In genomic region chr11:115421972-115422371, GRCm38 (mm10) we compare ENCODE assay signal across 17 mouse cellular contexts. TPM values are rescaled to one million over a fixed set of nuclear protein-coding genes. Genes with fewer than 3 reads are reported as not detected.
DNase-seq lines count a peak whose midpoint lies in the region; ATAC-seq and TF ChIP-seq lines count a peak whose summit lies in the region.
"Had no signal": no experiment of that assay in that cellular context is flagged by ENCODE, and none has a peak within 500 bp of the region (broad histone marks: within the 10 kb centered on the region; RNA-seq: fewer than 3 reads in every experiment).

No protein-coding gene starts in this region.

- 88% methylated on average over 16 of the region's 16 CpGs for WGBS in heart, embryonic 15.5 days
- WGBS in heart, embryonic 12.5 days, result 89% methylated on average over 16 of the region's 16 CpGs
- WGBS in midbrain, embryonic 10.5 days, result 90% methylated on average over 16 of the region's 16 CpGs
- 89% methylated on average over 16 of the region's 16 CpGs for WGBS in midbrain, embryonic 13.5 days
- 83% methylated on average over 16 of the region's 16 CpGs for WGBS in limb, embryonic 13.5 days

- no peak for ATAC-seq in heart, embryonic 15.5 days (replicated peaks; ENCODE audit: insufficient number of reproducible peaks, insufficient read depth, low FRiP score, low read depth)
- ATAC-seq in heart, embryonic 12.5 days (ENCODE audit: insufficient number of reproducible peaks, low FRiP score), result no peak
- no peak for ATAC-seq in midbrain, embryonic 13.5 days
- ATAC-seq in limb, embryonic 13.5 days (ENCODE audit: low FRiP score, low read depth), result no peak
- ATAC-seq: forebrain, postnatal 0 days; liver, postnatal 0 days had no signal

- H3K4me1 ChIP-seq in heart, embryonic 15.5 days (replicated peaks), result peaks cover 38% of the 10 kb centered on the region
- H3K4me1 ChIP-seq in heart, embryonic 12.5 days (replicated peaks), result peaks cover 36% of the 10 kb centered on the region
- peaks cover 36% of the 10 kb centered on the region for H3K4me1 ChIP-seq in midbrain, embryonic 10.5 days
- peaks cover 36% of the 10 kb centered on the region for H3K4me1 ChIP-seq in midbrain, embryonic 13.5 days (replicated peaks)
- peaks cover 53% of the 10 kb centered on the region for H3K4me1 ChIP-seq in E14TG2a.4 (replicated peaks; ENCODE audit: low read depth, low read length)
- H3K4me1 ChIP-seq in limb, embryonic 13.5 days, result peaks cover 44% of the 10 kb centered on the region

- no peak for TF ChIP-seq CTCF in E14TG2a.4 (conservative IDR thresholded peaks at IDR 0.05; ENCODE audit: low read length)

- no peaks in the 10 kb centered on the region for H3K27me3 ChIP-seq in heart, embryonic 15.5 days
- no peaks in the 10 kb centered on the region for H3K27me3 ChIP-seq in heart, embryonic 12.5 days (replicated peaks)
- H3K27me3 ChIP-seq in midbrain, embryonic 10.5 days (ENCODE audit: low read depth, poor library complexity, severe bottlenecking), result no peaks in the 10 kb centered on the region
- H3K27me3 ChIP-seq in midbrain, embryonic 13.5 days, result no peaks in the 10 kb centered on the region
- H3K27me3 ChIP-seq in E14TG2a.4 (ENCODE audit: insufficient read depth, low read length), result no peaks in the 10 kb centered on the region
- no peaks in the 10 kb centered on the region for H3K27me3 ChIP-seq in limb, embryonic 13.5 days

- H3K4me3 ChIP-seq in heart, embryonic 15.5 days, result no peak overlapping the region
- no peak overlapping the region for H3K4me3 ChIP-seq in heart, embryonic 12.5 days
- peak overlapping the region; percentile 2; the same call in 1 of the 2 replicates for H3K4me3 ChIP-seq in midbrain, embryonic 10.5 days
- H3K4me3 ChIP-seq in midbrain, embryonic 13.5 days (replicated peaks), result no peak overlapping the region
- H3K4me3 ChIP-seq in E14TG2a.4 (replicated peaks; ENCODE audit: low read length), result peak overlapping the region; percentile 21
- no peak overlapping the region for H3K4me3 ChIP-seq in limb, embryonic 13.5 days

- H3K4me2 ChIP-seq in heart, embryonic 15.5 days, result peak overlapping the region; percentile 79; the same call in 1 of the 2 replicates
- no peak overlapping the region for H3K4me2 ChIP-seq in heart, embryonic 12.5 days
- H3K4me2 ChIP-seq in midbrain, embryonic 13.5 days (replicated peaks), result no peak overlapping the region
- H3K4me2 ChIP-seq in limb, embryonic 13.5 days (replicated peaks), result 0 out of 2 replicates have a peak overlapping the region, but pooled peaks have one; percentile 7

- DNase-seq in midbrain, embryonic 10.5 days (ENCODE audit: low spot score), result no peak
- DNase-seq in gastrocnemius, adult 18-20 months (ENCODE audit: low spot score), result no peak
- no peak for DNase-seq in cerebellum, adult 9-10 months
- DNase-seq: B cell, adult 2 months; embryo, embryonic 11 days; forebrain, postnatal 0 days; gastrocnemius, postnatal 25 days; liver, postnatal 0 days; right cerebral cortex, postnatal 25 days had no signal

- peaks cover 28% of the 10 kb centered on the region for H3K36me3 ChIP-seq in heart, embryonic 15.5 days
- peaks cover 49% of the 10 kb centered on the region for H3K36me3 ChIP-seq in heart, embryonic 12.5 days
- H3K36me3 ChIP-seq in midbrain, embryonic 10.5 days, result peaks cover 58% of the 10 kb centered on the region
- H3K36me3 ChIP-seq in midbrain, embryonic 13.5 days, result peaks cover 40% of the 10 kb centered on the region
- peaks cover 48% of the 10 kb centered on the region for H3K36me3 ChIP-seq in E14TG2a.4 (ENCODE audit: insufficient read depth, low read length)
- H3K36me3 ChIP-seq in limb, embryonic 13.5 days, result peaks cover 47% of the 10 kb centered on the region

- no peak overlapping the region for H3K9ac ChIP-seq in heart, embryonic 15.5 days
- H3K9ac ChIP-seq in heart, embryonic 12.5 days, result no peak overlapping the region
- H3K9ac ChIP-seq in midbrain, embryonic 13.5 days (replicated peaks), result no peak overlapping the region
- H3K9ac ChIP-seq in limb, embryonic 13.5 days, result peak overlapping the region; percentile 51; the same call in 1 of the 2 replicates
- H3K9ac ChIP-seq: forebrain, postnatal 0 days; liver, postnatal 0 days had no signal

- no peaks in the 10 kb centered on the region for H3K9me3 ChIP-seq in heart, embryonic 15.5 days (replicated peaks)
- H3K9me3 ChIP-seq in heart, embryonic 12.5 days (replicated peaks), result no peaks in the 10 kb centered on the region
- no peaks in the 10 kb centered on the region for H3K9me3 ChIP-seq in midbrain, embryonic 10.5 days (replicated peaks)
- H3K9me3 ChIP-seq in midbrain, embryonic 13.5 days, result no peaks in the 10 kb centered on the region
- H3K9me3 ChIP-seq in E14TG2a.4 (ENCODE audit: low read length), result no peaks in the 10 kb centered on the region
- H3K9me3 ChIP-seq in limb, embryonic 13.5 days, result no peaks in the 10 kb centered on the region
- H3K9me3 ChIP-seq: heart, embryonic 10.5 days had no signal

- H3K27ac ChIP-seq in heart, embryonic 15.5 days, result no peak overlapping the region
- no peak overlapping the region for H3K27ac ChIP-seq in heart, embryonic 12.5 days (ENCODE audit: poor library complexity, severe bottlenecking)
- H3K27ac ChIP-seq in midbrain, embryonic 10.5 days (replicated peaks), result no peak overlapping the region
- H3K27ac ChIP-seq in midbrain, embryonic 13.5 days, result no peak overlapping the region
- no peak overlapping the region for H3K27ac ChIP-seq in limb, embryonic 13.5 days
- H3K27ac ChIP-seq: heart, embryonic 10.5 days had no signal

RNA-seq across cellular contexts. Expression of gene Kctd2, which starts 2.0 kb away (rescaled TPM):
- 11.5 and 14.7 TPM in 2 replicates for polyA plus RNA-seq in heart, embryonic 15.5 days (2015; fragmentation: Nextera tagmentation; extraction: Ambion mirVana)
- 16.0 and 17.5 TPM in 2 replicates for polyA plus RNA-seq in heart, embryonic 12.5 days (2016; fragmentation: Nextera tagmentation; extraction: Ambion mirVana)
- 9.9 and 18.8 TPM in 2 replicates for polyA plus RNA-seq in midbrain, embryonic 10.5 days (2016; fragmentation: Nextera tagmentation; extraction: Ambion mirVana)
- polyA plus RNA-seq in midbrain, embryonic 13.5 days (2015; fragmentation: Nextera tagmentation; extraction: Ambion mirVana), result 14.6 and 25.3 TPM in 2 replicates
- 16.1 and 17.4 TPM in 2 replicates for polyA plus RNA-seq in limb, embryonic 13.5 days (2015; fragmentation: Nextera tagmentation; extraction: Ambion mirVana)
- 10 to 100 TPM; 15.9 to 17.7 TPM for total RNA-seq in gastrocnemius, adult 18-20 months (2021)

RNA-seq across cellular contexts. Expression of gene Atp5h, which starts 2.2 kb away (rescaled TPM):
- 1,570 and 2,168 TPM in 2 replicates for polyA plus RNA-seq in heart, embryonic 15.5 days (2015; fragmentation: Nextera tagmentation; extraction: Ambion mirVana)
- 1,576 and 1,627 TPM in 2 replicates for polyA plus RNA-seq in heart, embryonic 12.5 days (2016; fragmentation: Nextera tagmentation; extraction: Ambion mirVana)
- polyA plus RNA-seq in midbrain, embryonic 10.5 days (2016; fragmentation: Nextera tagmentation; extraction: Ambion mirVana), result 926 and 929 TPM in 2 replicates
- 948 and 970 TPM in 2 replicates for polyA plus RNA-seq in midbrain, embryonic 13.5 days (2015; fragmentation: Nextera tagmentation; extraction: Ambion mirVana)
- 942 TPM in 2 replicates for polyA plus RNA-seq in limb, embryonic 13.5 days (2015; fragmentation: Nextera tagmentation; extraction: Ambion mirVana)
- total RNA-seq in gastrocnemius, adult 18-20 months (2021), result 100 to 1,000 TPM; 772 to 857 TPM

RNA-seq across cellular contexts. Expression of gene Trim80, which starts 18.4 kb away (rescaled TPM):
- 0.06 TPM in 1 of 2 replicates, not detected in the other for polyA plus RNA-seq in heart, embryonic 15.5 days (2015; fragmentation: Nextera tagmentation; extraction: Ambion mirVana)
- 0.19 and 0.35 TPM in 2 replicates for polyA plus RNA-seq in heart, embryonic 12.5 days (2016; fragmentation: Nextera tagmentation; extraction: Ambion mirVana)
- polyA plus RNA-seq in midbrain, embryonic 10.5 days (2016; fragmentation: Nextera tagmentation; extraction: Ambion mirVana), result 0.14 and 0.15 TPM in 2 replicates
- not detected in 2 replicates for polyA plus RNA-seq in midbrain, embryonic 13.5 days (2015; fragmentation: Nextera tagmentation; extraction: Ambion mirVana)
- polyA plus RNA-seq in limb, embryonic 13.5 days (2015; fragmentation: Nextera tagmentation; extraction: Ambion mirVana), result 0.08 TPM in 1 of 2 replicates, not detected in the other
- total RNA-seq in gastrocnemius, adult 18-20 months (2021), result not detected
- total RNA-seq: forebrain, postnatal 0 days; gastrocnemius, postnatal 25 days; left cerebral cortex, postnatal 25 days had no signal
- polyA plus RNA-seq: erythroblast, embryonic 14.5 days; forebrain, postnatal 0 days had no signal

RNA-seq across cellular contexts. Expression of gene Mrpl58, which starts 18.4 kb away (rescaled TPM):
- polyA plus RNA-seq in heart, embryonic 15.5 days (2015; fragmentation: Nextera tagmentation; extraction: Ambion mirVana), result 163 and 167 TPM in 2 replicates
- polyA plus RNA-seq in heart, embryonic 12.5 days (2016; fragmentation: Nextera tagmentation; extraction: Ambion mirVana), result 156 and 162 TPM in 2 replicates
- 256 and 270 TPM in 2 replicates for polyA plus RNA-seq in midbrain, embryonic 10.5 days (2016; fragmentation: Nextera tagmentation; extraction: Ambion mirVana)
- polyA plus RNA-seq in midbrain, embryonic 13.5 days (2015; fragmentation: Nextera tagmentation; extraction: Ambion mirVana), result 226 and 244 TPM in 2 replicates
- 174 and 178 TPM in 2 replicates for polyA plus RNA-seq in limb, embryonic 13.5 days (2015; fragmentation: Nextera tagmentation; extraction: Ambion mirVana)
- 10 to 100 TPM; 90.3 to 95.5 TPM for total RNA-seq in gastrocnemius, adult 18-20 months (2021)

RNA-seq across cellular contexts. Expression of gene Cdr2l, which starts 40.3 kb away (rescaled TPM):
- polyA plus RNA-seq in heart, embryonic 15.5 days (2015; fragmentation: Nextera tagmentation; extraction: Ambion mirVana), result 6.3 and 11.1 TPM in 2 replicates
- 9.0 and 9.5 TPM in 2 replicates for polyA plus RNA-seq in heart, embryonic 12.5 days (2016; fragmentation: Nextera tagmentation; extraction: Ambion mirVana)
- 16.1 and 19.7 TPM in 2 replicates for polyA plus RNA-seq in midbrain, embryonic 10.5 days (2016; fragmentation: Nextera tagmentation; extraction: Ambion mirVana)
- polyA plus RNA-seq in midbrain, embryonic 13.5 days (2015; fragmentation: Nextera tagmentation; extraction: Ambion mirVana), result 23.0 and 27.1 TPM in 2 replicates
- polyA plus RNA-seq in limb, embryonic 13.5 days (2015; fragmentation: Nextera tagmentation; extraction: Ambion mirVana), result 11.3 and 11.4 TPM in 2 replicates
- total RNA-seq in gastrocnemius, adult 18-20 months (2021), result 1 to 10 TPM; 1.2 to 1.5 TPM

Comparison
In these comparisons a context has a peak if more than half of its experiments do, and no peak if none do; other contexts are left out.
1. H3K4me2 ChIP-seq: peak in heart, embryonic 15.5 days (single experiment) and limb, embryonic 13.5 days (single experiment); none in heart, embryonic 12.5 days (single experiment) and midbrain, embryonic 13.5 days (single experiment).
2. H3K4me3 ChIP-seq: peak in midbrain, embryonic 10.5 days (single experiment) and E14TG2a.4 (single experiment); none in heart, embryonic 15.5 days (single experiment), heart, embryonic 12.5 days (single experiment), midbrain, embryonic 13.5 days (single experiment) and limb, embryonic 13.5 days (single experiment).